1 mouse cellular context compared by ENCODE assay signal in the genomic region with DNA sequence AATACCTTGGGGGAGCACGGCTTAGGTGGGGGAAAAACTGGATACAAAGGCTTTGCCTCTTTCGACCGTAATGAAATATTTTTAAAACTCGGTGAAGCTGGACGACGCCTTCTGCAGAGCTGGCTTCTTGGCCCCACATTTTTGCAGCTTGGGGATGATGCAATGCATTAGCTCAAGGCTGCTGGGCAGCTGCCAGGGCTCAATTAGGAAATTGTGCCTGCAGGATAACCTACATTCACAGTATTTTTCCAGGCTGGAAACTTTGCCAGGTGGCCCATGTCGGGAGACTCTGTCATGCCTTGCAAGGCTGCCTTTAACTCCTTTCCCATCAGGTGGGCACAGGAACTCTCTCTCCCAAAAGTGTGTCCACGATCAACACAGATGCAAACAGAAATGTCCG.
TF ChIP-seq lines count a peak whose summit lies in the region.

No protein-coding gene starts in this region.

TF ChIP-seq in MEL, 35 proteins besides CTCF, POLR2A, EP300 and RAD21 (continued from another document):
- TF ChIP-seq ETS1 (IDR thresholded peaks at IDR 0.05; ENCODE audit: low read depth, low read length) (peak; percentile 51; the same call in 1 of the 2 replicates), UBTF (IDR thresholded peaks at IDR 0.05; ENCODE audit: borderline replicate concordance, insufficient read depth, low read depth, low read length) (no peak), RCOR1 (IDR thresholded peaks at IDR 0.05; ENCODE audit: low read depth, low read length) (0 out of 2 replicates have a peak, but pooled peaks have one; percentile 6), USF1 (IDR thresholded peaks at IDR 0.05; ENCODE audit: low read depth, low read length) (no peak), POLR2AphosphoS5 (IDR thresholded peaks at IDR 0.05; ENCODE audit: borderline replicate concordance, low read depth, low read length) (no peak), MAX (IDR thresholded peaks at IDR 0.05; ENCODE audit: low read length) (peak; percentile 61; the same call in 1 of the 2 replicates), GATA1 (IDR thresholded peaks at IDR 0.05; ENCODE audit: low read depth, low read length) (no peak)
